In the genomic region with DNA sequence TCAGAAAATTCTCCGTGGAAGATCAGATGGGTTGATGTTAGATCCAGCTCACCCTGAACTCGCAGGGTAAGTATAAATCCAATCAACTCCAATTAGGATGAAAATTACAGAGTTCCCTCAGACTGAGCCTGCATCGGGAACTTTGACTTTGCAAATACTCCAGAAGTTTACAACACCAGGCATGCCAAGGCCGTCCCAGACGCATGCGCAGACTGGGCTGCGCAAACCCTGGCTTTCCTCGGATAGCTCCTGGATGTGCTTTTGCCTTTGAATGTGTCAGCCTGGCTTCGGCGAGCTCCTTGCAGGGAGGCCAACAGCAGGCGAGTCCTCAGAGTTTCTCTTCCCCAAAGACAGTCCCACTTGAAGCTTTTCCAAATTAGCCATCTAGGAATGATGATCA, we compare ENCODE assay signal across 32 mouse cellular contexts.
DNase-seq lines count a peak whose midpoint lies in the region; ATAC-seq and TF ChIP-seq lines count a peak whose summit lies in the region.
"Had no signal": no experiment of that assay in that cellular context is flagged by ENCODE, and none has a peak within 500 bp of the region (broad histone marks: within the 10 kb centered on the region; RNA-seq: fewer than 3 reads in every experiment).

No protein-coding gene starts in this region.

- no peaks in the 10 kb centered on the region for H3K79me2 ChIP-seq in liver, adult 2 months (ENCODE audit: control insufficient read depth, insufficient read depth, low read length)

- no peak for ATAC-seq in liver, embryonic 11.5 days (replicated peaks; ENCODE audit: low FRiP score)
- ATAC-seq: CD4-positive, CD25-positive, alpha-beta regulatory T cell, adult 4 months; forebrain, embryonic 13.5 days; inflammation-experienced regulatory T-cells, adult 6 months had no signal

- TF ChIP-seq CTCF in liver, adult 2 months (IDR thresholded peaks at IDR 0.05; ENCODE audit: low read depth, low read length) = no peak
- TF ChIP-seq CTCF in testis, adult 2 months (IDR thresholded peaks at IDR 0.05; ENCODE audit: control insufficient read depth, insufficient read depth, insufficient replicate concordance, low read depth, low read length) = no peak

- H3K27ac ChIP-seq in liver, adult 2 months (replicated peaks; ENCODE audit: insufficient read depth, low read depth, low read length) = no peak overlapping the region
- no peak overlapping the region for H3K27ac ChIP-seq in liver, embryonic 11.5 days (ENCODE audit: low read depth, low read length)
- no peak overlapping the region for H3K27ac ChIP-seq in testis, adult 2 months (ENCODE audit: control insufficient read depth, insufficient read depth, low read depth, low read length)
- H3K27ac ChIP-seq: embryonic facial prominence, embryonic 15.5 days; forebrain, embryonic 13.5 days; hindbrain, embryonic 10.5 days; hindbrain, embryonic 15.5 days; left cerebral cortex, adult 2 months; limb, embryonic 12.5 days; liver, embryonic 13.5 days; midbrain, embryonic 12.5 days; neural tube, embryonic 12.5 days; stomach, embryonic 15.5 days had no signal

- no peak for TF ChIP-seq POLR2A in liver, adult 2 months (IDR thresholded peaks at IDR 0.05; ENCODE audit: extremely low read depth, insufficient read depth, low read length)
- no peak for TF ChIP-seq POLR2A in testis, adult 2 months (IDR thresholded peaks at IDR 0.05; ENCODE audit: control insufficient read depth, low read depth, low read length)

- H3K9me3 ChIP-seq in liver, embryonic 11.5 days (ENCODE audit: control insufficient read depth, low read length) = no peaks in the 10 kb centered on the region
- H3K9me3 ChIP-seq: embryonic facial prominence, embryonic 15.5 days; forebrain, embryonic 13.5 days; hindbrain, embryonic 10.5 days; hindbrain, embryonic 15.5 days; limb, embryonic 12.5 days; midbrain, embryonic 12.5 days; neural tube, embryonic 12.5 days; stomach, embryonic 15.5 days had no signal

- H3K9ac ChIP-seq in liver, adult 2 months (ENCODE audit: low read depth, low read length) = no peak overlapping the region
- H3K9ac ChIP-seq in liver, embryonic 11.5 days (ENCODE audit: low read depth, low read length) = no peak overlapping the region
- H3K9ac ChIP-seq: embryonic facial prominence, embryonic 15.5 days; forebrain, embryonic 13.5 days; hindbrain, embryonic 15.5 days; limb, embryonic 12.5 days; liver, embryonic 13.5 days; midbrain, embryonic 12.5 days; neural tube, embryonic 12.5 days; stomach, embryonic 15.5 days had no signal

- H3K4me3 ChIP-seq in liver, adult 2 months (ENCODE audit: insufficient read depth, low read depth, low read length) = no peak overlapping the region
- H3K4me3 ChIP-seq in liver, embryonic 11.5 days (ENCODE audit: low read depth, low read length) = no peak overlapping the region
- H3K4me3 ChIP-seq in testis, adult 2 months (ENCODE audit: control insufficient read depth, low read depth, low read length) = peak overlapping the region; percentile 38
- H3K4me3 ChIP-seq: embryonic facial prominence, embryonic 15.5 days; forebrain, embryonic 13.5 days; hindbrain, embryonic 10.5 days; hindbrain, embryonic 15.5 days; left cerebral cortex, adult 2 months; limb, embryonic 12.5 days; liver, embryonic 13.5 days; megakaryocyte, embryonic 14.5 days; midbrain, embryonic 12.5 days; myocyte; neural tube, embryonic 12.5 days; stomach, embryonic 15.5 days had no signal

- no peaks in the 10 kb centered on the region; the same call in 1 of the 2 replicates for H3K4me1 ChIP-seq in liver, adult 2 months (ENCODE audit: control insufficient read depth, insufficient read depth, low read length)
- no peaks in the 10 kb centered on the region for H3K4me1 ChIP-seq in liver, embryonic 11.5 days (replicated peaks; ENCODE audit: control insufficient read depth, insufficient read depth, low read length)
- H3K4me1 ChIP-seq in testis, adult 2 months (ENCODE audit: control insufficient read depth, insufficient read depth, low read length) = peaks cover 5% of the 10 kb centered on the region
- H3K4me1 ChIP-seq: embryonic facial prominence, embryonic 15.5 days; forebrain, embryonic 13.5 days; hindbrain, embryonic 10.5 days; hindbrain, embryonic 15.5 days; liver, embryonic 13.5 days; megakaryocyte, embryonic 14.5 days; midbrain, embryonic 12.5 days; neural tube, embryonic 12.5 days; stomach, embryonic 15.5 days had no signal

- DNase-seq in liver, adult 2 months (ENCODE audit: extremely low read depth, low read depth, low spot score) = peak; percentile 69
- no peak for DNase-seq in liver, embryonic 11.5 days (ENCODE audit: low spot score)
- DNase-seq in testis, postnatal 14 days (ENCODE audit: low spot score) = no peak
- peak; percentile 55 for DNase-seq in adrenal gland, postnatal 10 days
- DNase-seq in testis, postnatal 10 days (ENCODE audit: low spot score) = peak; percentile 53
- no peak for DNase-seq in adipocyte (ENCODE audit: low spot score)
- DNase-seq in B cell, adult 2 months = no peak
- DNase-seq: cerebellum, adult 11-12 months; cerebellum, postnatal 14 days; heart, postnatal 14 days; kidney, adult 11 months; kidney, postnatal 14 days; liver, embryonic 13.5 days; lung, adult 2 months; lung, postnatal 36 days; right cerebral cortex, postnatal 14 days; thymus, adult 2 months; thymus, postnatal 4 days had no signal

- no peak overlapping the region for H3K4me2 ChIP-seq in liver, embryonic 11.5 days
- H3K4me2 ChIP-seq: embryonic facial prominence, embryonic 15.5 days; forebrain, embryonic 13.5 days; hindbrain, embryonic 15.5 days; limb, embryonic 12.5 days; liver, embryonic 13.5 days; midbrain, embryonic 12.5 days; neural tube, embryonic 12.5 days; stomach, embryonic 15.5 days had no signal

- 40% methylated on average over 11 of the region's 11 CpGs for WGBS in liver, adult 2 months
- 77% methylated on average over 11 of the region's 11 CpGs for WGBS in liver, embryonic 11.5 days

- no peaks in the 10 kb centered on the region for H3K36me3 ChIP-seq in liver, adult 2 months (ENCODE audit: control insufficient read depth, insufficient read depth, low read length)
- no peaks in the 10 kb centered on the region for H3K36me3 ChIP-seq in liver, embryonic 11.5 days (ENCODE audit: control insufficient read depth, insufficient read depth, low read length)
- H3K36me3 ChIP-seq in testis, adult 2 months (ENCODE audit: control insufficient read depth, insufficient read depth, low read length) = no peaks in the 10 kb centered on the region
- H3K36me3 ChIP-seq: embryonic facial prominence, embryonic 15.5 days; hindbrain, embryonic 10.5 days; hindbrain, embryonic 15.5 days; limb, embryonic 12.5 days; liver, embryonic 13.5 days; midbrain, embryonic 12.5 days; neural tube, embryonic 12.5 days; stomach, embryonic 15.5 days had no signal

- no peaks in the 10 kb centered on the region for H3K27me3 ChIP-seq in liver, adult 2 months (ENCODE audit: control insufficient read depth, insufficient read depth, low read length)
- no peaks in the 10 kb centered on the region for H3K27me3 ChIP-seq in liver, embryonic 11.5 days (replicated peaks; ENCODE audit: control insufficient read depth, insufficient read depth, low read length)
- H3K27me3 ChIP-seq in testis, adult 2 months (ENCODE audit: control insufficient read depth, insufficient read depth, low read length) = no peaks in the 10 kb centered on the region
- H3K27me3 ChIP-seq: forebrain, embryonic 13.5 days; hindbrain, embryonic 15.5 days; liver, embryonic 13.5 days; megakaryocyte, embryonic 14.5 days; neural tube, embryonic 12.5 days; stomach, embryonic 15.5 days had no signal

Comparison
In these comparisons a context has a peak if more than half of its experiments do, and no peak if none do; other contexts are left out.
1. DNase-seq: peak in liver, adult 2 months (single experiment), adrenal gland, postnatal 10 days (single experiment) and testis, postnatal 10 days (single experiment); none in liver, embryonic 11.5 days (single experiment), testis, postnatal 14 days (single experiment), adipocyte (single experiment) and B cell, adult 2 months (0 of 2).